Mouse (Mus musculus): ENCODE data around the gene Nid2. TPM values are rescaled to one million over a fixed set of nuclear protein-coding genes. Genes with fewer than 3 reads are reported as not detected.

Gene Nid2
- polyA plus RNA-seq, 1 experiment from 2014 or later, result 108 TPM

GRCm38 (mm10) chr14:19728278-19728677, 22.8 kb upstream of the Nid2 start:
- Histone ChIP-seq H3K27me3 (no peaks in the 10 kb centered on the region), H3K36me3 (no peaks in the 10 kb centered on the region), H3K9ac (no peak overlapping the region), H3K4me1 (peaks cover 22% of the 10 kb centered on the region), H3K4me3 (no peak overlapping the region), H3K9me3 (no peaks in the 10 kb centered on the region), H3K4me2 (no peak overlapping the region), H3K27ac (peak overlapping the region; percentile 64)
- ATAC-seq (ENCODE audit: borderline replicate concordance, extremely low read depth, low FRiP score, low TSS enrichment), result no peak
- 59% methylated on average over 5 of the region's 5 CpGs for WGBS

- Histone ChIP-seq H3K9ac (no peak overlapping the region), H3K27ac (peak overlapping the region; percentile 64), H3K4me3 (no peak overlapping the region), H3K9me3 (no peaks in the 10 kb centered on the region), H3K4me2 (no peak overlapping the region), H3K4me1 (peaks cover 26% of the 10 kb centered on the region), H3K36me3 (no peaks in the 10 kb centered on the region), H3K27me3 (no peaks in the 10 kb centered on the region)
- WGBS, result 30% methylated on average over 7 of the region's 7 CpGs
- peak; percentile 92 for ATAC-seq (ENCODE audit: borderline replicate concordance, extremely low read depth, low FRiP score, low TSS enrichment)
Observed at GRCm38 (mm10) chr14:19728737-19729136, 22.3 kb upstream of the Nid2 start.

GRCm38 (mm10) chr14:19732097-19732496, 19.0 kb upstream of the Nid2 start:
- H3K4me2 ChIP-seq, result no peak overlapping the region
- no peak for ATAC-seq (ENCODE audit: borderline replicate concordance, extremely low read depth, low FRiP score, low TSS enrichment)
- no peak overlapping the region for H3K27ac ChIP-seq
- no peak overlapping the region for H3K9ac ChIP-seq
- no peaks in the 10 kb centered on the region for H3K27me3 ChIP-seq
- 74% methylated on average over 2 of the region's 2 CpGs for WGBS
- H3K4me3 ChIP-seq, result no peak overlapping the region
- H3K36me3 ChIP-seq, result no peaks in the 10 kb centered on the region
- H3K4me1 ChIP-seq, result peaks cover 40% of the 10 kb centered on the region
- no peaks in the 10 kb centered on the region for H3K9me3 ChIP-seq

- no peak overlapping the region for H3K9ac ChIP-seq
- 21% methylated on average over 4 of the region's 4 CpGs for WGBS
Observed at GRCm38 (mm10) chr14:19733490-19734282, 17.4 kb upstream of the Nid2 start.

GRCm38 (mm10) chr14:19735303-19735702, 15.8 kb upstream of the Nid2 start:
- ATAC-seq (ENCODE audit: borderline replicate concordance, extremely low read depth, low FRiP score, low TSS enrichment), result no peak
- Histone ChIP-seq H3K4me1 (peaks cover 41% of the 10 kb centered on the region), H3K4me2 (no peak overlapping the region), H3K27me3 (no peaks in the 10 kb centered on the region), H3K9me3 (no peaks in the 10 kb centered on the region), H3K27ac (peak overlapping the region; percentile 54), H3K9ac (no peak overlapping the region), H3K4me3 (no peak overlapping the region), H3K36me3 (no peaks in the 10 kb centered on the region)
- WGBS, result 42% methylated on average over 6 of the region's 6 CpGs

More at GRCm38 (mm10) chr14:19733490-19734282, 17.4 kb upstream of the Nid2 start:
- no peaks in the 10 kb centered on the region for H3K9me3 ChIP-seq
- ATAC-seq (ENCODE audit: borderline replicate concordance, extremely low read depth, low FRiP score, low TSS enrichment), result peak; percentile 52
- H3K27me3 ChIP-seq, result no peaks in the 10 kb centered on the region
- H3K27ac ChIP-seq, result peak overlapping the region; percentile 83
- no peak overlapping the region for H3K4me3 ChIP-seq
- H3K4me1 ChIP-seq, result peaks cover 43% of the 10 kb centered on the region
- H3K36me3 ChIP-seq, result no peaks in the 10 kb centered on the region
- H3K4me2 ChIP-seq, result no peak overlapping the region

GRCm38 (mm10) chr14:19737568-19737967, 13.5 kb upstream of the Nid2 start:
- no peak overlapping the region for H3K9ac ChIP-seq
- no peak overlapping the region for H3K4me3 ChIP-seq
- no peaks in the 10 kb centered on the region for H3K27me3 ChIP-seq
- H3K27ac ChIP-seq, result peak overlapping the region; percentile 93
- no peaks in the 10 kb centered on the region for H3K36me3 ChIP-seq
- H3K4me1 ChIP-seq, result peaks cover 40% of the 10 kb centered on the region
- H3K4me2 ChIP-seq, result no peak overlapping the region
- no peaks in the 10 kb centered on the region for H3K9me3 ChIP-seq
- 0 out of 2 replicates have a peak, but pooled peaks have one; percentile 2 for ATAC-seq (ENCODE audit: borderline replicate concordance, extremely low read depth, low FRiP score, low TSS enrichment)

GRCm38 (mm10) chr14:19738094-19738843, 12.8 kb upstream of the Nid2 start:
- ATAC-seq (ENCODE audit: borderline replicate concordance, extremely low read depth, low FRiP score, low TSS enrichment), result peak; percentile 79
- no peaks in the 10 kb centered on the region for H3K36me3 ChIP-seq

GRCm38 (mm10) chr14:19739416-19740146, 11.5 kb upstream of the Nid2 start:
- Histone ChIP-seq H3K27me3 (no peaks in the 10 kb centered on the region), H3K36me3 (no peaks in the 10 kb centered on the region), H3K4me2 (no peak overlapping the region), H3K4me1 (peaks cover 26% of the 10 kb centered on the region), H3K9me3 (no peaks in the 10 kb centered on the region), H3K4me3 (no peak overlapping the region), H3K9ac (no peak overlapping the region), H3K27ac (no peak overlapping the region)
- WGBS, result 59% methylated on average over 9 of the region's 9 CpGs
- no peak for ATAC-seq (ENCODE audit: borderline replicate concordance, extremely low read depth, low FRiP score, low TSS enrichment)

More at GRCm38 (mm10) chr14:19738094-19738843, 12.8 kb upstream of the Nid2 start:
- Histone ChIP-seq H3K4me2 (no peak overlapping the region), H3K27me3 (no peaks in the 10 kb centered on the region), H3K27ac (peak overlapping the region; percentile 93), H3K9me3 (no peaks in the 10 kb centered on the region), H3K4me1 (peaks cover 36% of the 10 kb centered on the region), H3K4me3 (no peak overlapping the region), H3K9ac (no peak overlapping the region)
- WGBS, result 13% methylated on average over 5 of the region's 5 CpGs

GRCm38 (mm10) chr14:19740147-19740738, 10.8 kb upstream of the Nid2 start:
- Histone ChIP-seq H3K36me3 (no peaks in the 10 kb centered on the region), H3K4me2 (no peak overlapping the region), H3K9me3 (no peaks in the 10 kb centered on the region), H3K9ac (no peak overlapping the region), H3K27me3 (no peaks in the 10 kb centered on the region), H3K4me3 (no peak overlapping the region), H3K27ac (no peak overlapping the region), H3K4me1 (peaks cover 26% of the 10 kb centered on the region)
- WGBS, result 84% methylated on average over 6 of the region's 6 CpGs
- no peak for ATAC-seq (ENCODE audit: borderline replicate concordance, extremely low read depth, low FRiP score, low TSS enrichment)

GRCm38 (mm10) chr14:19744876-19745275, 6.2 kb upstream of the Nid2 start:
- no peak overlapping the region for H3K27ac ChIP-seq
- WGBS, result 48% methylated on average over 5 of the region's 5 CpGs
- no peak overlapping the region for H3K4me3 ChIP-seq
- H3K36me3 ChIP-seq, result no peaks in the 10 kb centered on the region
- H3K9ac ChIP-seq, result no peak overlapping the region
- peaks cover 9% of the 10 kb centered on the region; the same call in 1 of the 2 replicates for H3K4me1 ChIP-seq
- no peak for ATAC-seq (ENCODE audit: borderline replicate concordance, extremely low read depth, low FRiP score, low TSS enrichment)
- no peak overlapping the region for H3K4me2 ChIP-seq
- H3K27me3 ChIP-seq, result peaks cover 13% of the 10 kb centered on the region; the same call in 1 of the 2 replicates
- H3K9me3 ChIP-seq, result no peaks in the 10 kb centered on the region

- Histone ChIP-seq H3K9ac (no peak overlapping the region), H3K4me2 (no peak overlapping the region), H3K4me1 (peaks cover 18% of the 10 kb centered on the region), H3K9me3 (no peaks in the 10 kb centered on the region), H3K27ac (no peak overlapping the region), H3K4me3 (no peak overlapping the region), H3K36me3 (no peaks in the 10 kb centered on the region), H3K27me3 (peaks cover 15% of the 10 kb centered on the region; the same call in 1 of the 2 replicates)
- ATAC-seq (ENCODE audit: borderline replicate concordance, extremely low read depth, low FRiP score, low TSS enrichment), result no peak
- 59% methylated on average over 2 of the region's 2 CpGs for WGBS
Observed at GRCm38 (mm10) chr14:19746232-19746631, 4.8 kb upstream of the Nid2 start.
